Mouse (Mus musculus) liver, embryonic 11.5 days (tissue): ENCODE data around the gene Olfr1380. TPM values are rescaled to one million over a fixed set of nuclear protein-coding genes. Genes with fewer than 3 reads are reported as not detected.
"Not testable (repeated sequence)": the region's sequence is repeated elsewhere in the genome, so short reads cannot be mapped to it uniquely, and the experiment has no call there.

Experiments
- ATAC-seq: fragments of 200-750 bp; cut with Nextera tagmentation; replicated peaks from 2 replicates; pipeline ENCODE4 v1.8.0; 2017; ENCODE audit warnings: moderate number of reproducible peaks, mild to moderate bottlenecking, moderate TSS enrichment, moderate library complexity; ENCODE audit not compliant: low FRiP score
- DNase-seq: peaks from one replicate; pipeline ENCODE4 v3.0.0-alpha.2; 2017; ENCODE audit warnings: low spot score
- H3K27ac ChIP-seq: fragments of 300-500 bp; sonication (generic); 2 replicates; pipeline ENCODE4 v1.5.1; 2014; ENCODE audit warnings: mild to moderate bottlenecking, low read depth, low read length, control low read depth
- H3K27me3 ChIP-seq: fragments of 300-500 bp; sonication (generic); replicated peaks from 2 replicates; pipeline ENCODE4 v1.6.1; 2014; ENCODE audit warnings: low read length, mixed read lengths; ENCODE audit not compliant: control insufficient read depth, insufficient read depth
- H3K36me3 ChIP-seq: fragments of 300-500 bp; sonication (generic); 2 replicates; pipeline ENCODE4 v1.6.1; 2014; ENCODE audit warnings: mild to moderate bottlenecking, low read length, moderate library complexity, mixed read lengths; ENCODE audit not compliant: control insufficient read depth, insufficient read depth
- H3K4me1 ChIP-seq: fragments of 300-500 bp; sonication (generic); replicated peaks from 2 replicates; pipeline ENCODE4 v1.6.1; 2014; ENCODE audit warnings: low read length, mixed read lengths; ENCODE audit not compliant: control insufficient read depth, insufficient read depth
- H3K4me2 ChIP-seq: fragments of 300-500 bp; sonication (generic); 2 replicates; pipeline ENCODE4 v1.6.1; 2014; ENCODE audit warnings: mild to moderate bottlenecking, control low read depth, moderate library complexity
- H3K4me3 ChIP-seq: fragments of 300-500 bp; sonication (generic); 2 replicates; pipeline ENCODE4 v1.5.1; 2014; ENCODE audit warnings: low read depth, low read length, control low read depth
- H3K9ac ChIP-seq: fragments of 300-500 bp; sonication (generic); 2 replicates; pipeline ENCODE4 v1.6.1; 2014; ENCODE audit warnings: low read depth, low read length, control low read depth
- H3K9me3 ChIP-seq: fragments of 300-500 bp; sonication (generic); 2 replicates; pipeline ENCODE4 v1.6.1; 2016; ENCODE audit warnings: low read length, inconsistent platforms, mixed read lengths; ENCODE audit not compliant: control insufficient read depth
- WGBS: fragments of 180-500 bp; shearing (Covaris S2); extraction: QIAGEN DNeasy Blood & Tissue Kit; methylation state at CpG from one replicate; pipeline ENCODE4 v1.1.7; 2014; 5-methylcytosine and 5-hydroxymethylcytosine counted together
- polyA plus RNA-seq: library from polyadenylated mRNA; unstranded; fragments of >200 nt; fragmentation: Nextera tagmentation; extraction: Ambion mirVana; gene quantifications from 2 replicates; pipeline ENCODE4 v1.2.1, GENCODE M21; 2014

Olfr1380 gene
- polyA plus RNA-seq, 1 experiment from 2014 or later = not detected

DNA sequence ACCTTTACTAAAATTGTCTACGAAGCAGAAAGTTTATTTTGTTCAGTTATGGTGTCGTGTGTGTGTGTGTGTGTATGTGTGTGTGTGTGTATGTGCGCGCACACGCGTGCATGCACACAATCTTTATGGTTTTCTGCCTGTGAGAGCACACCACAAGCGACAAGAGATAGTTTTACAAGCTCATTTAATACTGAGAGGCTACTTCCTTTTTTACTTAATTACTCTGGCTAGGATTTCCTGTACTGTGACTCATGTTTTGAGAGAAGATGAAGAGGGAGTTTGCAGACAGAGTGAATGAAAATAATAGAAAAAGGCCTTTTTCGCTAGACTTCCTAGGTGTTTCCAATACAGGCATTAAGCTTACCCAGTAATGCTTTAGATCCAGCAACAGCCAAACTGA is 23.8 kb downstream of the Olfr1380 start:
- not testable (repeated sequence) for H3K4me2 ChIP-seq, H3K36me3 ChIP-seq, H3K4me3 ChIP-seq, H3K27ac ChIP-seq, H3K27me3 ChIP-seq, ATAC-seq, H3K9me3 ChIP-seq, H3K9ac ChIP-seq, H3K4me1 ChIP-seq, DNase-seq
- 75% methylated on average over 8 of the region's 8 CpGs for WGBS

DNA sequence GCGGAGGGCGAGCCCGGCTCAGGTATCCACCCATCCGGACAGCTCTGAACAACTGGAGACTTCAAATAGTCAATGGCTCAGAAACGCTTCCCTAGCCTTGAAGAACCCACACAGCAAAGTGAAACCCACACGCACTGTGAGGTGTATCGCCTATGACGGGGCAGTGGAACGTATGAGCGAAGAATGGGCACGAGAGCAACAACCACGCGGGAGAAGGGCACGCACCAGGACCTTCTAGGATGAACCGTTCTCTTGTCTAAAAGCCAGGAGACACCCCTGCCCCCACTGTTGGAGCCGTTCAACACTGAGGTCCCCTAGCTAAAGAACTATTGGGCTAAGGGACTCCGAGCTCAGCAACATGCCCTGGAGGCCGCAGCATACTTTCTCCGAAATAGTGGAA is 33.5 kb downstream of the Olfr1380 start:
- H3K4me3 ChIP-seq = no peak overlapping the region
- no peak overlapping the region for H3K4me2 ChIP-seq
- no peaks in the 10 kb centered on the region for H3K4me1 ChIP-seq
- H3K9me3 ChIP-seq = no peaks in the 10 kb centered on the region
- no peaks in the 10 kb centered on the region for H3K36me3 ChIP-seq
- no peak overlapping the region for H3K27ac ChIP-seq
- WGBS = 90% methylated on average over 19 of the region's 19 CpGs
- H3K9ac ChIP-seq = no peak overlapping the region
- DNase-seq (no peak), ATAC-seq (no peak)
- H3K27me3 ChIP-seq = no peaks in the 10 kb centered on the region

DNA sequence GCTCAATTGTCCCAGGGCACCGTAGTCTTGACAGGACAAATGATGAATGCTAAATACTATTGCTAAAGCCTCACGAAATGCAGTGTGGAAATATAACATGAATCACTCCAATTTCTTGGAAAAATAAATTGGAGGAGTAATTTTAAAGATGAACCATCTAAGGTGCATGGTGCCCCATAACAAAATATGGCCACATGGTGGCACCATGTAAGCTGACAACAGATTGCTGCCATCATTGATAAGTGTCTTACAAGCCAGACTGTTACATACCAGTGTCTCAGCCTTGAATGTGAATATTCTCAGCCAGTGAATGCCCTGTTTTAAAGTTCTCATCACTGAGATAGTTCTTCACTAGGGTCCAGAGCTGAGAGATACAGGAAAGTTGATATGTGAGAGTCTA is 40.5 kb downstream of the Olfr1380 start:
- not testable (repeated sequence) for ATAC-seq

DNA sequence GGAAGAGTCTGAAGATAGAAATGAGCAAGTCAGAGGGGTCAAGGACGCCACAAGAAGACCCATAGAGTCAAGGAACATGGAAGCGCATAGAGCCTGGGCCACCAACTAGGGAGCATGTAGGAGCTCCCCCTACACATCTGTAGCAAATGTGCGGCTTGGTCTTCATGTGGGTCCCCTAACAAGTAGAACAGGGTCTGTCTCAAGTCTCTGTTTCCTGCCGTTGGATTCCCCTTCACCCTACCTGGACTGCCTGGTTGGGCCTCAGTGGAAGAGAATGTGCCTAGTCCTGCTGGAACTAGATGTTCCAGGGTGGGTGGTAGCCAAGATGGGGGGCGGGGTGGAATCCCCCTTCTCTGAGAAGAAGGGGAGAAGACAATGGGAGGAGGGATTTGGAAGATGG is 51.6 kb downstream of the Olfr1380 start:
- H3K4me2 ChIP-seq, H3K9ac ChIP-seq, H3K9me3 ChIP-seq, H3K4me1 ChIP-seq, H3K27ac ChIP-seq, H3K36me3 ChIP-seq, DNase-seq, H3K4me3 ChIP-seq, ATAC-seq: not testable (repeated sequence)
- peaks cover 32% of the 10 kb centered on the region for H3K27me3 ChIP-seq
- 75% methylated on average over 5 of the region's 5 CpGs for WGBS

More for the DNA sequence above, 40.5 kb downstream of the Olfr1380 start:
- H3K4me2 ChIP-seq, H3K36me3 ChIP-seq, H3K27me3 ChIP-seq, H3K9me3 ChIP-seq, H3K4me3 ChIP-seq, H3K4me1 ChIP-seq, DNase-seq, H3K27ac ChIP-seq, H3K9ac ChIP-seq: not testable (repeated sequence)
- 49% methylated on average over 2 of the region's 2 CpGs for WGBS

DNA sequence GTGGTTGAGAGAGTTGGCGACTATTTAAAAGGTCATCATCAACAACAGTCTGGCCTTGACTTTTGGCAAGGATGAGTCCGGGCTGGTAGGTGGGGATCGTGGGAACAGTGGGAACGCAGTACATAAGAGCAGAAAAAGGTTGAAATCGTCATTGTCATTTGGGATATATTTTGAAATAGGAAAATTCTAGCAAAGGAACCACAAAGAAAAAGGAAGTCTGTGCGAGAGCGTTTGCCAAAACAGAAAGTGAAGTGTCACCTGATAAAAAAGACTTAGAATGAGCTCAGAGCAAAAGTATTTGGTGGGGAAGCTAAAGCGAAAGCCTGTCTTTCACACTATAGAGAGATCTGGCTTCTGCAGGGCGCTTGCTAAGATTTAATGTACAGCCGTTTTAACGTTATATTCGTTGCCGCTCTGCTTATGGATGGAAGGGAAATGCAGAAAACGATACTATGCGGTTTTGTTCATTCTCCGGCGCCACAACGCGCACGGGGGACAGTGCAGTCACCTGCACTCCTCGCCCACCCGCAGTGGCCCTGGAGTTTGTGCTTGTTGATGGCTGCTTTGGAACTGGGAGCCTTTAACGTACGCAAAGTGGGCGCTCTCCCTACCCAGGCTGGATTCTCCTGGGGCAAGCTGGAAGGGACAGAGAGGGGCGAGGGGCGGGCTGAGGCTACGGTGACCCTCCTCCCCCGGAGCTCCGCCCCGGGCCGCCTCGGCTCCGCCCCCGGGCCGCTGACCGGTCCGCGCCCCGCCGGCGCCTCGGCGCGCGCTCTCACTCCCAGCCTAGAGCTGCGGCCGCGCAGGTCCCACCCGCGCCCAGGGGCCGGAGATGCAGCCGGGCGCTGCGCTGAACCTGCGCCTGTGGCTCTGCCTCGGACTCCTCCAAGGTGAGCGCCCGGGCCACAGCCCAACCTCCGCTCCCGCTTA is 52.5 kb downstream of the Olfr1380 start, which contains the start of gene Flt4:
Gene Flt4, plus strand, starts transcription at position 326 of the 930 bp plus-strand sequence.
- not testable (repeated sequence) for H3K9ac ChIP-seq, H3K27ac ChIP-seq, H3K9me3 ChIP-seq, H3K36me3 ChIP-seq, H3K4me1 ChIP-seq, DNase-seq
- Histone ChIP-seq H3K27me3 (peaks cover 35% of the 10 kb centered on the region), H3K4me3 (peak within 1 kb of the TSS; percentile 48), H3K4me2 (peak within 1 kb of the TSS; percentile 68)
- 5% methylated on average over 32 of the region's 61 CpGs for WGBS
- ATAC-seq = peak; percentile 63

DNA sequence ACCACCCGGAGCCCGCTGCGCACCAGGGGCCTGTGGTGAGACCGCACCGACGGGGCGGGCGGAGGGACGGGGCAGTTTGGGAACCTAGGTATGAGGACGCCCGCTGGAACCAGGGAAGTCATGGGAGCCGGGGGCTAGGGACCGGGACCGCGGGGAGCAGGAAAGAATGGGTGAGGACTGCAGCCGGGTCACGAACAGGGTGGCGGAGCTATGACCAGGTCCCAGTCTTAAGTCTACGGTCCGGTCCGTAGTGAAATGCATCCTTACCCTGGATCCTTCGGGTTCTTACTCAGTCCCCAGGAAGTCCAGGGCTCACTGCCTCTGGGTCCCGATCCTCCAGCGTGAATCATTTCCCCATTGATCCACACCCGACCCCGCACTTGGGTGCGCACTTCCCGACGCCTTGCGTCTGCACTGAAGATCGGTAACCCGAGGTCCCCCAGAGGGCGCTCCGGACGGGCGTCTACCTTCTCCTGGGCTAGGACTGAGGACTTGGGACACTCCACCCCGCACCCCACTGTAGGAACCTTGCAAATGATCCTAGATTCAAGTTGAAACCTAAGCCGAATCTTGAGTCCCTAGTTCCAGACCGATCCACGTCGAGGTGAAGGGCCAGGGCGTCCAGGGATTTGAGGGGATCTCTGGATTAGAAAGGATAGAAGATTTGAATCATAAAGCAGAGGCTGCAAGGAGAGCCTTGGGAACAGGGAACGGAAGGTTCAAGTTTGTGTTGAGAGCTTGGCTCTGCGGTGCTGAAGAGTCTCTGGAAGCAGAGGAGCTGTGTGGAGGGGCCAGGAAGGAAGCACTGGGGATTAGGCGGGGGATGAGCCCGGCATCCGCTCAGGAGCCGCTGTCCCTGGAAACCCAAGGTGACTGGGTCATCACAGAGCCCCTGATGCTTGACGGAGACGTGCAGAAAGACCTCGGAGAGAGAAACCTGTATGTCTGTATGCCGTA is 53.5 kb downstream of the Olfr1380 start:
- not testable (repeated sequence) for H3K4me1 ChIP-seq, H3K36me3 ChIP-seq, H3K27ac ChIP-seq, ATAC-seq, H3K9ac ChIP-seq, H3K9me3 ChIP-seq, DNase-seq
- H3K4me3 ChIP-seq = peak overlapping the region; percentile 48
- WGBS = 2% methylated on average over 49 of the region's 52 CpGs
- H3K4me2 ChIP-seq = peak overlapping the region; percentile 68
- peaks cover 35% of the 10 kb centered on the region for H3K27me3 ChIP-seq

DNA sequence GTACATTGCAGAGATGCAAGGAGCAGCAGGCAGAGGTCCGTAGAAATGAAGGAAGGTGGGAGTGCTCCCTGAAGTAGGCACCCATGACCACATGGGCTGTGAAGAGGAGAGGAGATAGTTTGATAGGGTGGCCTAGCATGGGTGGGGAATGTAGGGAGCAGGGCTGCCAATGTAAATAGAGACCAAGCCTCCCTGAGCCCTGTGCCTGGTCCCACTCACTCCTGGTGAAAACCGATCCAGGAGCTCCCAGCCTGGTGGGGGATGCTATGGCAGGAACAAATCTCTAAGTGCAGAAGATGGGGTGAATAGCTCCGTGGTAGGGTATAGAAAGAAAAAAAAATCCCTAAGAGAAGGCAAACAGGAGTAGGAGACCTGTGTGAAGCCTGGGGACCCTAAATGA is 54.7 kb downstream of the Olfr1380 start:
- not testable (repeated sequence) for H3K4me3 ChIP-seq
- H3K4me2 ChIP-seq = 0 out of 2 replicates have a peak overlapping the region, but pooled peaks have one; percentile 7

DNA sequence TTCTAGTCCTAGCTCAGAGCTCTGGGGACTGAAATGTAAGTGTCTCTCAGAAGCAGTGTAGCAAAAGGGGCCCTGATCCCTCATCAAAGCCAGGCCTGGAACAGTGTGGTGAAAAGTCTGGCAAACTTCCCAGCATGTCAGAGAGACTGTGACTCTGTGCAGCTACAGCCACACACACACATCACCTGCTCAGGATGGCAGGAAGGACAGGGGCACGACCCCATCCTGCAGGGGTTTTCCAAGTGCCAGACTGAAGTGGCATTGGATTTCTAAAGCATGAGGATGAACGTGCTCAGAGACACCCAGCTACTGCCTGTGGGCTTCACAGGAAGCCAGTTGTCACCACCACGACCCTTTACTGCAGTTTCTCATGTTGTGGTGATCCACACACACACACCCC is 55.5 kb downstream of the Olfr1380 start:
- Histone ChIP-seq H3K4me2 (no peak overlapping the region), H3K9ac (no peak overlapping the region), H3K4me1 (no peaks in the 10 kb centered on the region), H3K36me3 (no peaks in the 10 kb centered on the region), H3K27me3 (peaks cover 38% of the 10 kb centered on the region), H3K4me3 (no peak overlapping the region), H3K9me3 (no peaks in the 10 kb centered on the region), H3K27ac (no peak overlapping the region)
- no peak for ATAC-seq
- DNase-seq = no peak
- WGBS = 32% methylated on average over 3 of the region's 3 CpGs

More for the DNA sequence above, 54.7 kb downstream of the Olfr1380 start:
- 28% methylated on average over 3 of the region's 3 CpGs for WGBS
- peaks cover 35% of the 10 kb centered on the region for H3K27me3 ChIP-seq
- ATAC-seq, H3K4me1 ChIP-seq, H3K27ac ChIP-seq, H3K9me3 ChIP-seq, H3K9ac ChIP-seq, DNase-seq, H3K36me3 ChIP-seq: not testable (repeated sequence)
